Mouse (Mus musculus): ENCODE results near the gene Gdf15. TPM values are rescaled to one million over a fixed set of nuclear protein-coding genes. Genes with fewer than 3 reads are reported as not detected.

The Gdf15 gene
- polyA plus RNA-seq (2016; fragmentation: Nextera tagmentation; extraction: Ambion mirVana), result 0.14 TPM in 1 of 2 replicates, not detected in the other

DNA sequence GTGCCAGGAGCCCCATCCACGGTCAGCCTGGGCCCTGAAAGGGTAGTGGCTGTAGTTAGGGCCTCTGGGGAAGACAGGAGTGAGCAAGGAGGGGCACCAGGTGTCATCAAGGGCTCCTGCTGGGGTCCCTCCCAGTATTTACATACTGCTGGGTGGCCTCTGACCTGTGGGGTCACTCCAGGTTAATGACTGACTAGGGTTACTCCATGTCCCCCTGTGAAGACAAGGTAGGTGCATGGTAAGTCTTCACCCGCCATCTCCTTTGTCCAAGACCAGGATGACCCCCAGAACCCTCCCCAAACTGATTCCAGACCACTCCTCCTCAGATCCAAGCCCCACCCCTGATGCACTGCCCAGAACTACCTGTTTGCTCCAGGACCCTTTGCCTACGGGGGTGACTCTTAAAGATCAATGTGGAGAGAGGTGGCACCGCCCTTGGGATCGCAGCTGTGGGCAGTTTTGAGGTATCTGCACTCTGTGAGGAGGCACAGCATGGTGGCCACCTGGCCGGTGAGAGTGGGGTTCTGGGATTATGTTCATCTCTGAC, at the start of gene Gdf15:
Gdf15 (minus strand) TSS at position 111 of the 547 bp plus-strand sequence.
- H3K4me3 ChIP-seq (replicated peaks), result no peak within 1 kb of the TSS
- peaks cover 31% of the 10 kb centered on the region for H3K4me1 ChIP-seq
- no peaks in the 10 kb centered on the region for H3K9me3 ChIP-seq
- H3K36me3 ChIP-seq (replicated peaks), result no peaks in the 10 kb centered on the region
- WGBS, result 76% methylated on average over 6 of the region's 6 CpGs
- H3K9ac ChIP-seq, result peak within 1 kb of the TSS; percentile 47; the same call in 1 of the 2 replicates
- no peak within 1 kb of the TSS for H3K27ac ChIP-seq
- H3K4me2 ChIP-seq, result no peak within 1 kb of the TSS
- no peak for ATAC-seq (ENCODE audit: low FRiP score)
- peaks cover 30% of the 10 kb centered on the region for H3K27me3 ChIP-seq

DNA sequence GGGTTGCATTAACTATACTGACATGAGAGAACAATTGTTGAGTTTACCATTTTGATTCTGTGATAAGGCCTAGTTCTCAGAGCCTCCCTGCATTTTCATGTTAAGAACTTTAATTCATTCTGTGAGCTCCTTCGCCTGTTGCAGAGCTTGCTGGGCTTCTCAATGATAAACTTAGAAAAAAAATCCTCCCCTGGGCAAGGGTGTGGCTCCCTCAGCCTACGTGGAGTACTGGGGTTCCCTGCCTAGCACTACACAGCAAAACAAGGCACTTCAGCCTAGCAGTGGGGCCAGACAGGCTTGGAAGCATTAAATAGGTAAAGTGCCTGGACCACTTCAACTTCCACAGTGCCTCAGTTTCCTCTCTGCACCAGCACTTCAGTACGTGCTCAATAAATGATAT, 49.2 kb upstream of the Gdf15 start:
- Histone ChIP-seq H3K4me3 (replicated peaks) (no peak overlapping the region), H3K36me3 (replicated peaks) (peaks cover 32% of the 10 kb centered on the region), H3K9me3 (no peaks in the 10 kb centered on the region), H3K4me1 (peaks cover 6% of the 10 kb centered on the region; the same call in 1 of the 2 replicates), H3K4me2 (no peak overlapping the region), H3K9ac (no peak overlapping the region), H3K27me3 (no peaks in the 10 kb centered on the region), H3K27ac (no peak overlapping the region)
- no peak for ATAC-seq (ENCODE audit: low FRiP score)
- 82% methylated on average over 3 of the region's 3 CpGs for WGBS

DNA sequence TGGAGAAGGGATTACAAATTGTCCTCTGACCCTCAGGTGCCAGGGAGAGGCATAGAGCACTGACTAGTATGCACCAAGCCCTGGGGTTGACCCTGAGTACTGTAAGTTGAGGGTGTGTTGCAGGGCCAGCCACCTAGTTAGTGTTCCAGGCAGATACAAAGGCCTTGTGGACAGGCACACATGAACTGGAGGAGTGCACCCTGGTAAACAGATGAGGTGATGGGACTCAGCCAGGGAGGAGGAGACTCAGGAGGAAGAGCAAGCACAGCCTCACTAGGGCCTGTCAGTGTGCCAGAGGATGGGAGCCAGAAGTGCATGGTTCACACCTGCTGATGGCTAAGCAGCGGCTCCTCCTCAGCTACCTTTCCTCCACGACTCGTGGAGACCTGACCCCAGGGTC, 47.8 kb upstream of the Gdf15 start:
- H3K9me3 ChIP-seq, result no peaks in the 10 kb centered on the region
- no peak for ATAC-seq (ENCODE audit: low FRiP score)
- peaks cover 8% of the 10 kb centered on the region; the same call in 1 of the 2 replicates for H3K4me1 ChIP-seq
- WGBS, result 93% methylated on average over 3 of the region's 3 CpGs
- H3K4me2 ChIP-seq, result no peak overlapping the region
- H3K27me3 ChIP-seq, result no peaks in the 10 kb centered on the region
- H3K4me3 ChIP-seq (replicated peaks), result no peak overlapping the region
- no peak overlapping the region for H3K27ac ChIP-seq
- H3K36me3 ChIP-seq (replicated peaks), result peaks cover 34% of the 10 kb centered on the region
- no peak overlapping the region for H3K9ac ChIP-seq

DNA sequence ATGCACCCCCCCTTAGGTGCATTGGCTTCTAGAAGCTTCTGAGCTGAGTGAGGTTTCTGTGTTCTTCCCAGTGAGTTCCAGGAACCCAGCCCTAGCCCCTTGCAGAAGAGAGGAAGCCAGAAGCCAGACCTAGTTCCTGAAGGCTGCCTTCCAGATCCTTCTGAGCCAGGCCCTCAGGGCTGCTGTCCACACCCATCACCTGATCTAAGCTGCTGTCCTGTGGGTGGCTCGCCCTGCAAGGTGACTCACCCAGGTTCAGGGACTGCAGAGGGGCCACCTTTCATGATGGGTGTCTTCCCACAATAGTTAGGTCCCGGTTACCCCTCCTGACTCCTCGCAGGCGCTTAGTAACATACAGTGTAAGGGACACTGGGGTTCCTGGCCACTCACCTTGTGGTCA, 47.1 kb upstream of the Gdf15 start:
- no peak overlapping the region for H3K9ac ChIP-seq
- H3K4me2 ChIP-seq, result no peak overlapping the region
- no peaks in the 10 kb centered on the region for H3K27me3 ChIP-seq
- WGBS, result 94% methylated on average over 4 of the region's 4 CpGs
- no peak for ATAC-seq (ENCODE audit: low FRiP score)
- H3K9me3 ChIP-seq, result no peaks in the 10 kb centered on the region
- H3K4me1 ChIP-seq, result peaks cover 14% of the 10 kb centered on the region
- H3K27ac ChIP-seq, result no peak overlapping the region
- H3K36me3 ChIP-seq (replicated peaks), result peaks cover 34% of the 10 kb centered on the region
- no peak overlapping the region for H3K4me3 ChIP-seq (replicated peaks)

DNA sequence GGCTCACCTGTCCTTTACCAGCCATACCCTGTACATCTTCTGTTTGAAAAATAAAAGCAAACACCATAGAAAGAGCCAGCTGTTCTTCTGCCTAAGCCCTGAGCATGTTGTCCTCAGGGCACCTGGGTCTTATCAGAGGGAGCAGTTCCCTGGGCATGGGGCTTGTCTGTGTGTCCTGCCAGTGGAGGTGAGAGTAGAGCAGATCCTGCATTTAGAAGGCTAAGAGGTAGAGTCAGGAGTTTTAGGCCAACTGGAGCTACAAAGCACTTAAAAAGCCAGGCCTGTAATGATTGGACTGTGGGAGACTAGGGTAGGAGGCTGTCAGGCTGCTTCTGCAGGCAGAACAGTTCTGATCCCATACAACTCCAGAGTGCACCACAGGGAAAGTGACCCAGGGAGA, 46.4 kb upstream of the Gdf15 start:
- no peak for ATAC-seq (ENCODE audit: low FRiP score)
- Histone ChIP-seq H3K9ac (no peak overlapping the region), H3K27ac (no peak overlapping the region), H3K4me2 (no peak overlapping the region), H3K27me3 (no peaks in the 10 kb centered on the region), H3K9me3 (no peaks in the 10 kb centered on the region), H3K4me1 (peaks cover 20% of the 10 kb centered on the region), H3K4me3 (replicated peaks) (no peak overlapping the region), H3K36me3 (replicated peaks) (peaks cover 34% of the 10 kb centered on the region)

DNA sequence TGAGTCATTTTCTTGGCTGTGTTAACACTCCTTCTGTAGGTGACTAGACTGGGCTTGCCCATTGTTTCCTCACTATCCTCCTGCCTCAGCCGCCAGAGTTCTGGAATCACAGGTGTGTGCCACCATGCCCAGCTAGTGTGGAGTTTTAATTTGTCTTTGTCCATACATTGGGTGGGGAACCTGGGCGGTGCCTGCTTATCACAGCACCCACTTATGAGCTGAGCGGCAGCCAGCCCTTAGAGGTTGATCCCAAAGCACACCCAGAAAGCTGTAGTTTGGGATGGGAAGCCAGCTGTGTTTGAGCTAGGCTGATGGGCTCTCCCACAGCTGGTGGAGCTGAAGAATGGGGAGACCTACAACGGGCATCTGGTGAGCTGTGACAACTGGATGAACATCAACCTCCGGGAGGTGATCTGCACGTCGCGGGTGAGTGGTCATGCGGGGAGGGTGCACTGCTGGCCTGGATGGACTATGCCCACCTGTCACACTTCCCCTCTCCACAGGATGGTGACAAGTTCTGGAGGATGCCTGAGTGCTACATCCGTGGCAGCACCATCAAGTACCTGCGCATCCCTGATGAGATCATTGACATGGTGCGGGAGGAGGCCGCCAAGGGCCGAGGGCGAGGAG, 45.3 kb upstream of the Gdf15 start:
- Histone ChIP-seq H3K27ac (peak overlapping the region; percentile 25; the same call in 1 of the 2 replicates), H3K27me3 (no peaks in the 10 kb centered on the region), H3K4me3 (replicated peaks) (no peak overlapping the region), H3K9me3 (no peaks in the 10 kb centered on the region), H3K36me3 (replicated peaks) (peaks cover 34% of the 10 kb centered on the region), H3K4me1 (peaks cover 24% of the 10 kb centered on the region), H3K4me2 (no peak overlapping the region), H3K9ac (no peak overlapping the region)
- WGBS, result 95% methylated on average over 15 of the region's 15 CpGs
- ATAC-seq (ENCODE audit: low FRiP score), result no peak

DNA sequence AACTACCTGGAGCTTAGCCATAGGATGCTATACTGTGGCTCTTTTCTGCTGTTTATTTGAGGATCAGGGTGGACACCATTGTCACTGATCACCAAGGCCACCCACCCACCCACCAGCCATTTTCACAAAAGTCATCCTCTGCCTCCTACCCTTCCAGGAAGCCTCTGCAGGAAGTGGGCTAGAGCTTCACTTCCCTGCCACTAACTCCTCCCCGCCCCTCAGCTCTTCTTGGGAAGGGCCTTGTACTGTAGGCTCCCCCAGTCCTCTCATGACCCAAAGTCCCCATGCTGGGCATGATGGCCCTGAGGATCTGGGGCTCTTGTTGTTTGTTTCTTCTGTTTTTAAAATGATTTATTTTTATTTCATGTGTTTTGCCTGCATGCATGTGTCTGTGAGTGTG, 43.1 kb upstream of the Gdf15 start:
- Histone ChIP-seq H3K9me3 (no peaks in the 10 kb centered on the region), H3K36me3 (replicated peaks) (peaks cover 34% of the 10 kb centered on the region), H3K4me3 (replicated peaks) (no peak overlapping the region), H3K4me2 (no peak overlapping the region), H3K27ac (no peak overlapping the region), H3K4me1 (peaks cover 19% of the 10 kb centered on the region), H3K9ac (no peak overlapping the region), H3K27me3 (no peaks in the 10 kb centered on the region)
- no peak for ATAC-seq (ENCODE audit: low FRiP score)
- 95% methylated on average over 1 of the region's 1 CpGs for WGBS

DNA sequence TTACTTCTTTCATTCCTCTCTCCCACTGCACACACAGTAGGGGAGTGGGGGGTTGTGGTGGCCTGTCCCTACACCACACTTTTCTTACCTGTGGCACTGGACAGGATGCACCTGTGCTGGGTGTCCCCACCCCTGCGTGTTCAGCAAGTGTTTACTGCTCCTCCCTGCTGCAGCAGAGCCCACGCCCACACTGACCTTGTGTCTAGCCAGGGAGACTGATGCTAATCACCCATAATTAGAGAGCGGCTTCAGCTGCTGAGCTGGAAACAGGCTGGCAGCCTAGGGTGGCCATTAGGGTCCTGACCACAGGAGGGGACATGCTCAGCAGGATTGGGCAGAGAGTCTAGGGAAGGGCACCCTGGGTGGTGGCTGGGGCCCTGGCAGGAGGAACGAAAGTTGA, 42.5 kb upstream of the Gdf15 start:
- no peak overlapping the region for H3K27ac ChIP-seq
- no peak overlapping the region for H3K4me3 ChIP-seq (replicated peaks)
- peak overlapping the region; percentile 65; the same call in 1 of the 2 replicates for H3K9ac ChIP-seq

DNA sequence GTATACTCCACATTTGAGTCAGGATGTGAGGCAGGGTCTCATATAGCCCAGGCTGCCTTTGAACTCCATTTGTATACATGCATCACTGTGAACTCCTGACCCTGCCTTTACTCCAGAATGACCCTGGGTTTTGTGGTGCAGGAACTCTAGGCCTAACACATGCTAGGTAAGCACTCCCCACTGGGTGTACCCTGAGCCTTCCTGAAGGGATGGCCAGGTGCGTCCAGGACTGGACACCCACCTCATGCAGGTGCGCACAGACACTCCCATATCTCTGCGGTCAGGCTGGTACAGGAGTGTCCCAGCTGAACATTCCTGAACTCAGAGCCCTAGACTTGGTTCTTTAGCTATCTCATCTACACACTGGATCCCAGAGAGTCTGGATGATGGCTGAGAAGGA, 41.9 kb upstream of the Gdf15 start:
- peaks cover 19% of the 10 kb centered on the region for H3K4me1 ChIP-seq
- H3K27ac ChIP-seq, result peak overlapping the region; percentile 94
- H3K36me3 ChIP-seq (replicated peaks), result peaks cover 25% of the 10 kb centered on the region
- H3K9ac ChIP-seq, result peak overlapping the region; percentile 65
- H3K9me3 ChIP-seq, result no peaks in the 10 kb centered on the region
- 0 out of 2 replicates have a peak, but pooled peaks have one; percentile 7 for ATAC-seq (ENCODE audit: low FRiP score)
- peak overlapping the region; percentile 62 for H3K4me3 ChIP-seq (replicated peaks)
- H3K4me2 ChIP-seq, result peak overlapping the region; percentile 65
- no peaks in the 10 kb centered on the region for H3K27me3 ChIP-seq
- WGBS, result 91% methylated on average over 3 of the region's 3 CpGs

More for the DNA sequence above, 42.5 kb upstream of the Gdf15 start:
- H3K9me3 ChIP-seq, result no peaks in the 10 kb centered on the region
- WGBS, result 86% methylated on average over 4 of the region's 4 CpGs
- no peak for ATAC-seq (ENCODE audit: low FRiP score)
- H3K36me3 ChIP-seq (replicated peaks), result peaks cover 31% of the 10 kb centered on the region
- peaks cover 19% of the 10 kb centered on the region for H3K4me1 ChIP-seq
- H3K27me3 ChIP-seq, result no peaks in the 10 kb centered on the region
- peak overlapping the region; percentile 65 for H3K4me2 ChIP-seq

DNA sequence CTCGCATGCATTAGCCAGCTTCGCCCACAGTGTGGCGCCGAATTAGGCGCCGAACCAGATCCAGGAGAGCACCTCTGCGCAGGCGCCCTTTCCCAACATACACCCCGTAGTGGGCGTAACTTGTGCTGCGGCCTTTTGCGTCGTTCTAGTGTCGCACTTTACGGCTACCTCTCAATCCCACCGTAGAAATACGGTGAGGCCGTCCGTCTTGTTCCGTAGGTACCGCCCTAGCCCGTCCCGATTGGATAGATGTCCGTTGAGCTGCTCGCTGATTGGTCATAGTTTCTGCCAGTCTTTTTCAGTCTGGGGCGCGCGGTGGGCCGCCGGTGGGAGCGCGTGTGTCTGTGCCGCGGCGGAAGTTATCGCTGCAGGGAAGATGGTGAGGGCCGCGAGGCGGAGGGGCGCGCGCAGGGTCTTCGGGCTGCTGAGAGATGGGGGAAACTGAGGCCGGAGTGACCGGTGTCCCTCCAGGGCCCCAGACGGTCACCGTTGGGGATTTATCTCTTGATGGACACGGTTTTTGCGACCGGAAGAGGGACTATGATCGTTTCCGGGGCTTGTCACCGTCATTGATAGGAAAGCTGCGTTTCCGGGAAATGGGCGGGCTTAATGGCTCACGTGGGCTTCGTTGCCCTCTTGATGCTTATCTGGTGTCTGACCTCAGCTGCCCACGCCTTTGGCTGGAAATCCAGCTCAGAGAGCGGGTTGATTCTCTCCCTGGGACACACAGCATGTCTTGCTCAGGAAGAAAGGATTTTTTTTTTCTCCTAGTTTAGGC, 41.0 kb upstream of the Gdf15 start, which contains the start of gene Lsm4:
Lsm4 (plus strand) TSS at position 170 of the 778 bp plus-strand sequence.
- Histone ChIP-seq H3K4me3 (replicated peaks) (peak within 1 kb of the TSS; percentile 62), H3K4me2 (peak within 1 kb of the TSS; percentile 65), H3K27ac (peak within 1 kb of the TSS; percentile 94), H3K4me1 (peaks cover 19% of the 10 kb centered on the region), H3K27me3 (no peaks in the 10 kb centered on the region), H3K9me3 (no peaks in the 10 kb centered on the region; the same call in 1 of the 2 replicates), H3K36me3 (replicated peaks) (peaks cover 16% of the 10 kb centered on the region), H3K9ac (peak within 1 kb of the TSS; percentile 65)
- ATAC-seq (ENCODE audit: low FRiP score), result peak; percentile 98
- WGBS, result under 1% methylated on average over 60 of the region's 60 CpGs

DNA sequence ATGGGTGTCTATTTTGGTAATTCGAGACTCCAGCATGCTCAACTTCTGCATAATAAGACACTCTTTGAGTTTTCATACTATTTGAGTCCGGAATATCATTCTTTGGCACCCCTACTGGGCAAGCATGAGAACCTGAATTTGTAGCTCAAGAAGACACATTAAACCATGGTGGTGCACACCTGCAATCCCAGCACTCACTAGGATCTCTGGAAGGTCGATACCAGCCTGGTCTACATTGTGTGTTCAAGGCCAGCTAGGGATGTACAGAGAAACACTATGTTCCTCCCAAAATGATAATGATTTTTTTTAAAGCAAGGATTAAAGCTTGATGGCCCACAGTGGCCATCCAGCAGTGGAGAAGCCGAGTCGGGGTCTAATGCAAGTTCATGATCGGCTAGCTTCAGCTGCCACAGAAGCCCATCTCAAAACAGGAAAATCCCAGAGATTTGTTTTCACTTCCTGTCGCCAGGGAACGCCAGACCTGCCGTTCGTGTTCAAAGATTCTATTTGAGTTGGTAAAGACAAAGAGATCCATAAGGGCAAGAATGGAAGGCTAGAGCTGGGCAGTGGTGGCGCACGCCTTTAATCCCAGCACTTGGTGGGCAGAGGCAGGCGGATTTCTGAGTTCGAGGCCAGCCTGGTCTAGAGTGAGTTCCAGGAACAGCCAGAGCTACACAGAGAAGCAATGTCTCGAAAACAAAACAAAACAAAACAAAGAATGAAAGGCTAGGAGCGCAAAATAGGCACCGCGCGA, 40.2 kb upstream of the Gdf15 start:
- Histone ChIP-seq H3K9ac (peak overlapping the region; percentile 34; the same call in 1 of the 2 replicates), H3K4me3 (replicated peaks) (peak overlapping the region; percentile 62), H3K27me3 (no peaks in the 10 kb centered on the region), H3K9me3 (no peaks in the 10 kb centered on the region; the same call in 1 of the 2 replicates), H3K36me3 (replicated peaks) (0 out of 2 replicates have a peak, but pooled peaks cover 9% of the 10 kb centered on the region), H3K4me1 (peaks cover 19% of the 10 kb centered on the region), H3K4me2 (peak overlapping the region; percentile 65), H3K27ac (peak overlapping the region; percentile 94)
- 39% methylated on average over 19 of the region's 19 CpGs for WGBS
- no peak; the same call in 1 of the 2 replicates for ATAC-seq (ENCODE audit: low FRiP score)
